Mouse (Mus musculus): ENCODE results near the gene Ttc27. TPM values are rescaled to one million over a fixed set of nuclear protein-coding genes. Genes with fewer than 3 reads are reported as not detected.

Gene Ttc27
- total RNA-seq, 2 experiments from 2014 or later = 27.7 to 28.5 TPM

- no peak for DNase-seq (ENCODE audit: low spot score in 2 of 2)
- TF ChIP-seq CTCF (conservative IDR thresholded peaks at IDR 0.05) = no peak
- Histone ChIP-seq H3K4me3 (no peak overlapping the region), H3K27ac (no peak overlapping the region)
Observed at GRCm38 (mm10) chr17:74887039-74887438, 169.5 kb downstream of the Ttc27 start.

GRCm38 (mm10) chr17:74888836-74889534 is 171.5 kb downstream of the Ttc27 start:
- no peak for TF ChIP-seq CTCF (conservative IDR thresholded peaks at IDR 0.05)
- DNase-seq (ENCODE audit: low spot score in 2 of 2) = no peak
- Histone ChIP-seq H3K4me3 (no peak overlapping the region), H3K27ac (no peak overlapping the region)

DNA sequence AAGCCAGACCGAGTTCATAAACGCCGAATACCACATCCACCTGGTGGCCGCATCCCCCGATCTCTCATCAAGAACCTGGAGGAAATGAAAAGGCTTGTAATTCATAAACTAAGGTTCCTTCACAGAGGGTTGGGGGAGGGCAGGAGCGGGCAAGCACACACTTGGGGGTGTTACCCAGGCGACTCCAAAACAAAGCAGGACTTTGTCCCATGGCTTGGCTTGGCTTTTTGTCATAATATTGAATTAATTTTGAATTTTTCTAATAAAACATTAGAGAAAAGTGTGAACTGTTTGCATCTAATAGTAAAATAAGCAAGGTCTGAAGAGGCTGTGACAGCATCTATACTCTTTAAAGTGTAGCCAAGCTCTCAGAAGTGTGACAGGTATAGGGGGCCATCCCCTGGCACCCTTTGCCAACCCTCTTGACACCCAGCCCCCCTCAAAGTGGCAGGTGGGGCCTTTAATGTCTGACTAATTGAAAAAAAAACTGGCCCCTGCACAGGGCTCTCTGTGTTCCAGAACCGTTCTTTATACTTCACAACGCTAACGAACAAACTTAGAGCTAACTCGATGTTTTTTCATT is 172.1 kb downstream of the Ttc27 start:
- no peak for DNase-seq (ENCODE audit: low spot score in 2 of 2)
- Histone ChIP-seq H3K4me3 (no peak overlapping the region), H3K27ac (no peak overlapping the region)
- TF ChIP-seq CTCF (conservative IDR thresholded peaks at IDR 0.05) = no peak

GRCm38 (mm10) chr17:74902453-74902852 is 184.9 kb downstream of the Ttc27 start:
- no peak for DNase-seq (ENCODE audit: low spot score in 2 of 2)
- TF ChIP-seq CTCF (conservative IDR thresholded peaks at IDR 0.05) = no peak
- Histone ChIP-seq H3K27ac (no peak overlapping the region), H3K4me3 (no peak overlapping the region)

GRCm38 (mm10) chr17:74903411-74904331 is 186.1 kb downstream of the Ttc27 start:
- DNase-seq (ENCODE audit: low spot score in 2 of 2) = no peak
- H3K27ac ChIP-seq = no peak overlapping the region
- no peak overlapping the region for H3K4me3 ChIP-seq
- no peak for TF ChIP-seq CTCF (conservative IDR thresholded peaks at IDR 0.05)

DNA sequence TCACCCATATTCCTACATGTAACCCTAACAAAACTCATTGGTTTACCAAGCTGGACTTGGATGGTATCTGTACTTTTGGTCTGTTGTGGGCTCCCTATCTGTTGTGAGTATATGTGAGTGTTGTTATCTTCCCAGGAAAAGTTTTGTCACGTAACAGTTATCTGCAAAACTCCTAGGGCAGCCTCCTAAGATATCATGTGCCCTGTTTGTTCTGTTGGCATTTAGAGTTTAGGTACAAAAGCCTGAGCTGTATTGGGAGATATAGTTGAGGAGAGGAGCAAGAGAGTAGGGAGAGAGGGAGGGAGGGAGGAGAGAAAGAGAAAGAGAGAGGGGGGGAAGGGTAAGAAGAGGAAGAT is 186.8 kb downstream of the Ttc27 start:
- no peak for TF ChIP-seq CTCF (conservative IDR thresholded peaks at IDR 0.05)
- DNase-seq (ENCODE audit: low spot score in 2 of 2) = no peak
- Histone ChIP-seq H3K4me3 (no peak overlapping the region), H3K27ac (no peak overlapping the region)

DNA sequence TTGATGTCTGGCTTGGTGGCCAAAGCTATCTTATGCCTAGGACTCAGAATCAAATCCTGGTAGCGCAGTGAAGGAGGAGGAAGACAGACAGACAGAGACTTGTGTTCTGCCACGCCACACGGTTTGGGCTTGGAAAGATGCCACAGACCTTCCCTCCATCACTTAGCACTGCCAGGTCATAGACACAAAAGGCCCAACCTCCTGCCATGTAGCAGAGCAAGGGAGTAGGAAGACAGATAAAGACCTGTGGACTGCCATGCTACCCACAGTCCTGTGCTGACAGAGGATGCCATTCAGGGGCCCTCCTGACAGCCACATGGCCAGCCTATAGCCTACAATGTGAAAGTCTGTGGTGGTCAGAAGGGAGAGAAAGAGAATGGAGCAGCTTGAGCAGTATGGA is 187.4 kb downstream of the Ttc27 start:
- no peak for DNase-seq (ENCODE audit: low spot score in 2 of 2)
- no peak for TF ChIP-seq CTCF (conservative IDR thresholded peaks at IDR 0.05)
- Histone ChIP-seq H3K4me3 (no peak overlapping the region), H3K27ac (no peak overlapping the region)

DNA sequence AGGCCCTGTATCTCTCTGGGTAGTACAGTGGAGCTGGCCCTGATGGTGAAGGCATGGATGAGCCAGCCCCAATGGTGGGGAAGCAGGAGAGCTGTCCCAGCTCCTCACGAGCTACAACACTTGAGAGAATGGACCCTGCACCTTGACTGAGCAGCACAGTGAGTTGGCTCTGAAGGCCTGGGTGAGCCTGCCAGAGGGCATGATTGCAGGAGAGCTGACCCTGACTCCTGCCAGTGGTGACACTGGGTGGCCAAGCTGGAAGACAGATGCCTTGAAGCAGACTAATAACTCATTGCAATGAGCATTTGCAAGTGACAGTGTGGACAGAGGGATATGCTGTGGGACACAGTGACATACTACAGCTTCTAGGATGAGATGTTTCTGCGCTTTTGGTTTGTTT is 195.5 kb downstream of the Ttc27 start:
- DNase-seq (ENCODE audit: low spot score in 2 of 2) = no peak
- TF ChIP-seq CTCF (conservative IDR thresholded peaks at IDR 0.05) = no peak
- no peak overlapping the region for H3K27ac ChIP-seq

More for the DNA sequence above, 195.5 kb downstream of the Ttc27 start:
- no peak overlapping the region for H3K4me3 ChIP-seq

Other genes with a start within 250 kb of the Ttc27 start
- 10 to 100 TPM; 76.4 to 84.8 TPM for gene Yipf4, start 228.2 kb upstream of the Ttc27 start, total RNA-seq (2021)
- 100 to 1,000 TPM; 115 to 124 TPM for gene Birc6, start 189.4 kb upstream of the Ttc27 start, total RNA-seq (2021)